Mouse (Mus musculus): ENCODE measurements around the gene Wwox. TPM values are rescaled to one million over a fixed set of nuclear protein-coding genes. Genes with fewer than 3 reads are reported as not detected.
A peak's percentile ranks its signal among the peaks of the same experiment; 100 is the strongest.

Gene Wwox
- polyA plus RNA-seq, 1 experiment: 14.9 TPM

GRCm38 (mm10) chr8:115154096-115154495 lies 714.6 kb downstream of the Wwox start:
- TF ChIP-seq CTCF (IDR thresholded peaks at IDR 0.05; ENCODE audit: control insufficient read depth, insufficient read depth, insufficient replicate concordance, low read depth, low read length) (no peak), POLR2A (IDR thresholded peaks at IDR 0.05; ENCODE audit: control insufficient read depth, low read depth, low read length) (no peak)
- H3K4me1 ChIP-seq (ENCODE audit: control insufficient read depth, insufficient read depth, low read length): no peaks in the 10 kb centered on the region
- no peaks in the 10 kb centered on the region for H3K27me3 ChIP-seq (ENCODE audit: control insufficient read depth, insufficient read depth, low read length)
- H3K27ac ChIP-seq (ENCODE audit: control insufficient read depth, insufficient read depth, low read depth, low read length): no peak overlapping the region
- H3K36me3 ChIP-seq (ENCODE audit: control insufficient read depth, insufficient read depth, low read length): no peaks in the 10 kb centered on the region
- no peak overlapping the region for H3K4me3 ChIP-seq (ENCODE audit: control insufficient read depth, low read depth, low read length)

- no peaks in the 10 kb centered on the region for H3K27me3 ChIP-seq (ENCODE audit: control insufficient read depth, insufficient read depth, low read length)
- H3K4me3 ChIP-seq (ENCODE audit: control insufficient read depth, low read depth, low read length): no peak overlapping the region
- H3K4me1 ChIP-seq (ENCODE audit: control insufficient read depth, insufficient read depth, low read length): peaks cover 4% of the 10 kb centered on the region
- no peak overlapping the region for H3K27ac ChIP-seq (ENCODE audit: control insufficient read depth, insufficient read depth, low read depth, low read length)
- H3K36me3 ChIP-seq (ENCODE audit: control insufficient read depth, insufficient read depth, low read length): no peaks in the 10 kb centered on the region
- TF ChIP-seq CTCF (IDR thresholded peaks at IDR 0.05; ENCODE audit: control insufficient read depth, insufficient read depth, insufficient replicate concordance, low read depth, low read length): no peak
- TF ChIP-seq POLR2A (IDR thresholded peaks at IDR 0.05; ENCODE audit: control insufficient read depth, low read depth, low read length): no peak
Observed at GRCm38 (mm10) chr8:115156142-115156541, 716.7 kb downstream of the Wwox start.

- no peak for TF ChIP-seq CTCF (IDR thresholded peaks at IDR 0.05; ENCODE audit: control insufficient read depth, insufficient read depth, insufficient replicate concordance, low read depth, low read length)
- no peak for TF ChIP-seq POLR2A (IDR thresholded peaks at IDR 0.05; ENCODE audit: control insufficient read depth, low read depth, low read length)
- Histone ChIP-seq H3K4me1 (ENCODE audit: control insufficient read depth, insufficient read depth, low read length) (peaks cover 4% of the 10 kb centered on the region), H3K4me3 (ENCODE audit: control insufficient read depth, low read depth, low read length) (no peak overlapping the region), H3K27ac (ENCODE audit: control insufficient read depth, insufficient read depth, low read depth, low read length) (no peak overlapping the region), H3K27me3 (ENCODE audit: control insufficient read depth, insufficient read depth, low read length) (no peaks in the 10 kb centered on the region), H3K36me3 (ENCODE audit: control insufficient read depth, insufficient read depth, low read length) (no peaks in the 10 kb centered on the region)
Observed at GRCm38 (mm10) chr8:115157977-115158720, 718.7 kb downstream of the Wwox start.

- Histone ChIP-seq H3K27ac (ENCODE audit: control insufficient read depth, insufficient read depth, low read depth, low read length) (no peak overlapping the region), H3K4me3 (ENCODE audit: control insufficient read depth, low read depth, low read length) (no peak overlapping the region), H3K27me3 (ENCODE audit: control insufficient read depth, insufficient read depth, low read length) (no peaks in the 10 kb centered on the region), H3K4me1 (ENCODE audit: control insufficient read depth, insufficient read depth, low read length) (peaks cover 4% of the 10 kb centered on the region), H3K36me3 (ENCODE audit: control insufficient read depth, insufficient read depth, low read length) (no peaks in the 10 kb centered on the region)
- TF ChIP-seq CTCF (IDR thresholded peaks at IDR 0.05; ENCODE audit: control insufficient read depth, insufficient read depth, insufficient replicate concordance, low read depth, low read length) (no peak), POLR2A (IDR thresholded peaks at IDR 0.05; ENCODE audit: control insufficient read depth, low read depth, low read length) (no peak)
Observed at GRCm38 (mm10) chr8:115158721-115159111, 719.3 kb downstream of the Wwox start.

- no peaks in the 10 kb centered on the region for H3K27me3 ChIP-seq (ENCODE audit: control insufficient read depth, insufficient read depth, low read length)
- H3K4me3 ChIP-seq (ENCODE audit: control insufficient read depth, low read depth, low read length): no peak overlapping the region; the same call in 1 of the 2 replicates
- peaks cover 4% of the 10 kb centered on the region for H3K4me1 ChIP-seq (ENCODE audit: control insufficient read depth, insufficient read depth, low read length)
Observed at GRCm38 (mm10) chr8:115159208-115159607, 719.8 kb downstream of the Wwox start.

GRCm38 (mm10) chr8:115159711-115160374 lies 720.4 kb downstream of the Wwox start:
- Histone ChIP-seq H3K27ac (ENCODE audit: control insufficient read depth, insufficient read depth, low read depth, low read length) (peak overlapping the region; percentile 40; the same call in 1 of the 2 replicates), H3K4me1 (ENCODE audit: control insufficient read depth, insufficient read depth, low read length) (peaks cover 4% of the 10 kb centered on the region), H3K4me3 (ENCODE audit: control insufficient read depth, low read depth, low read length) (peak overlapping the region; percentile 12), H3K27me3 (ENCODE audit: control insufficient read depth, insufficient read depth, low read length) (no peaks in the 10 kb centered on the region), H3K36me3 (ENCODE audit: control insufficient read depth, insufficient read depth, low read length) (no peaks in the 10 kb centered on the region)
- TF ChIP-seq POLR2A (IDR thresholded peaks at IDR 0.05; ENCODE audit: control insufficient read depth, low read depth, low read length) (no peak), CTCF (IDR thresholded peaks at IDR 0.05; ENCODE audit: control insufficient read depth, insufficient read depth, insufficient replicate concordance, low read depth, low read length) (no peak)

More at GRCm38 (mm10) chr8:115159208-115159607, 719.8 kb downstream of the Wwox start:
- no peaks in the 10 kb centered on the region for H3K36me3 ChIP-seq (ENCODE audit: control insufficient read depth, insufficient read depth, low read length)
- no peak overlapping the region for H3K27ac ChIP-seq (ENCODE audit: control insufficient read depth, insufficient read depth, low read depth, low read length)
- TF ChIP-seq POLR2A (IDR thresholded peaks at IDR 0.05; ENCODE audit: control insufficient read depth, low read depth, low read length) (no peak), CTCF (IDR thresholded peaks at IDR 0.05; ENCODE audit: control insufficient read depth, insufficient read depth, insufficient replicate concordance, low read depth, low read length) (no peak)

- H3K4me1 ChIP-seq (ENCODE audit: control insufficient read depth, insufficient read depth, low read length): peaks cover 4% of the 10 kb centered on the region
- no peaks in the 10 kb centered on the region for H3K36me3 ChIP-seq (ENCODE audit: control insufficient read depth, insufficient read depth, low read length)
- no peaks in the 10 kb centered on the region for H3K27me3 ChIP-seq (ENCODE audit: control insufficient read depth, insufficient read depth, low read length)
- no peak overlapping the region for H3K4me3 ChIP-seq (ENCODE audit: control insufficient read depth, low read depth, low read length)
- no peak for TF ChIP-seq CTCF (IDR thresholded peaks at IDR 0.05; ENCODE audit: control insufficient read depth, insufficient read depth, insufficient replicate concordance, low read depth, low read length)
- TF ChIP-seq POLR2A (IDR thresholded peaks at IDR 0.05; ENCODE audit: control insufficient read depth, low read depth, low read length): no peak
- no peak overlapping the region for H3K27ac ChIP-seq (ENCODE audit: control insufficient read depth, insufficient read depth, low read depth, low read length)
Observed at GRCm38 (mm10) chr8:115160407-115160806, 721.0 kb downstream of the Wwox start.
